Mouse (Mus musculus): Measurements from ENCODE around the gene Obox5. TPM values are rescaled to one million over a fixed set of nuclear protein-coding genes. Genes with fewer than 3 reads are reported as not detected.
"Not testable (repeated sequence)": the region's sequence is repeated elsewhere in the genome, so short reads cannot be mapped to it uniquely, and the experiment has no call there.

Obox5 gene
- polyA plus RNA-seq (2014; fragmentation: Nextera tagmentation; extraction: Ambion mirVana): not detected in 2 replicates

DNA sequence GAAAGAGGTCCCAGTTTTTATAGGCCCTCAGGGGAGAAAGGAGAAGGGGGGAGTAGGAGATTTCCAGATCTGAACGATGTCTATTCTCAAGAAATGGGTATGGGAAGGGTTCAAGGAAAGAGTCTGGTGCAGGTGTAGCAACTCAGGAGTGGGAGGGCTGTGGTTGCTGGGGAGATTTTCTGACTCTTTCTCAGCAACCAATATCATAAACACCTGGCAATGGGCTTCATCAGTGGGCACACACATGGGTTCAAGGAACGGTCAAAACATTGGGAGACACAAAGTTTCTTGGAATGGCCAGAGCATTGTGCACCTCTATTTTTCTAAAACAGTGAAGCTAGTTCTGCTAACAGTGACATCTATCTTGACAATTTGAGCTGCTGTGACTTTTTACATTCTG, at the start of gene Obox5:
Obox5 (plus strand) TSS at position 301 of the 400 bp plus-strand sequence.
- not testable (repeated sequence) for H3K4me2 ChIP-seq (ENCODE audit: low read depth, low read length); H3K27me3 ChIP-seq (ENCODE audit: control insufficient read depth, insufficient read depth, low read length); H3K9ac ChIP-seq (replicated peaks; ENCODE audit: low read depth, low read length); ATAC-seq (ENCODE audit: low read depth); H3K27ac ChIP-seq (ENCODE audit: low read depth, low read length); H3K36me3 ChIP-seq (ENCODE audit: control insufficient read depth, insufficient read depth, low read length); H3K9me3 ChIP-seq (ENCODE audit: control insufficient read depth, low read length); H3K4me3 ChIP-seq (ENCODE audit: low read depth, low read length); H3K4me1 ChIP-seq (ENCODE audit: control insufficient read depth, insufficient read depth, low read length)
- 78% methylated on average over 2 of the region's 2 CpGs for WGBS

- not testable (repeated sequence) for H3K9ac ChIP-seq (replicated peaks; ENCODE audit: low read depth, low read length); H3K36me3 ChIP-seq (ENCODE audit: control insufficient read depth, insufficient read depth, low read length); H3K4me2 ChIP-seq (ENCODE audit: low read depth, low read length); H3K27ac ChIP-seq (ENCODE audit: low read depth, low read length); ATAC-seq (ENCODE audit: low read depth); H3K4me1 ChIP-seq (ENCODE audit: control insufficient read depth, insufficient read depth, low read length); H3K4me3 ChIP-seq (ENCODE audit: low read depth, low read length); H3K27me3 ChIP-seq (ENCODE audit: control insufficient read depth, insufficient read depth, low read length); H3K9me3 ChIP-seq (ENCODE audit: control insufficient read depth, low read length)
- 67% methylated on average over 5 of the region's 5 CpGs for WGBS
Measured at GRCm38 (mm10) chr7:15749296-15749695, 635 bp upstream of the Obox5 start.

Other genes with a start within 250 kb of the Obox5 start
- gene Obox3, start 110.2 kb upstream of the Obox5 start, polyA plus RNA-seq (2014; fragmentation: Nextera tagmentation; extraction: Ambion mirVana): not detected in 2 replicates
- not detected in 2 replicates for gene Obox6, start 89.5 kb downstream of the Obox5 start, polyA plus RNA-seq (2014; fragmentation: Nextera tagmentation; extraction: Ambion mirVana)
- not detected in 2 replicates for gene Crx, start 129.8 kb downstream of the Obox5 start, polyA plus RNA-seq (2014; fragmentation: Nextera tagmentation; extraction: Ambion mirVana)
- gene Crxos, start 132.5 kb downstream of the Obox5 start, polyA plus RNA-seq (2014; fragmentation: Nextera tagmentation; extraction: Ambion mirVana): not detected in 2 replicates
- gene Selenow, start 172.3 kb downstream of the Obox5 start, polyA plus RNA-seq (2014; fragmentation: Nextera tagmentation; extraction: Ambion mirVana): 1,481 and 1,546 TPM in 2 replicates
- 99.9 and 122 TPM in 2 replicates for gene Nop53, start 195.9 kb downstream of the Obox5 start, polyA plus RNA-seq (2014; fragmentation: Nextera tagmentation; extraction: Ambion mirVana)
- gene Ehd2, start 217.4 kb downstream of the Obox5 start, polyA plus RNA-seq (2014; fragmentation: Nextera tagmentation; extraction: Ambion mirVana): 3.2 and 5.5 TPM in 2 replicates

All from neural tube, embryonic 14.5 days (tissue).